Mouse (Mus musculus) limb, embryonic 14.5 days (tissue): Measurements from ENCODE around the gene Grip1. TPM values are rescaled to one million over a fixed set of nuclear protein-coding genes. Genes with fewer than 3 reads are reported as not detected.

ENCODE experiments used
- ATAC-seq: fragments of 200-750 bp; cut with Nextera tagmentation; 2 replicates; pipeline ENCODE4 v1.8.0; 2017; ENCODE audit warnings: low read depth, moderate number of reproducible peaks, moderate TSS enrichment; ENCODE audit not compliant: low FRiP score
- DNase-seq: peaks from one replicate; pipeline ENCODE4 v3.0.0-alpha.2; 2015; ENCODE audit warnings: low spot score
- H3K27ac ChIP-seq: fragments of 300-500 bp; sonication (generic); replicated peaks from 2 replicates; pipeline ENCODE4 v1.5.1; 2014; ENCODE audit warnings: low read depth, mild to moderate bottlenecking, low read length, moderate library complexity, mixed read lengths
- H3K27me3 ChIP-seq: fragments of 300-500 bp; sonication (generic); 2 replicates; pipeline ENCODE4 v1.6.1; 2014; ENCODE audit warnings: low read length, mixed read lengths; ENCODE audit not compliant: control insufficient read depth, insufficient read depth
- H3K36me3 ChIP-seq: fragments of 300-500 bp; sonication (generic); 2 replicates; pipeline ENCODE4 v1.6.1; 2014; ENCODE audit warnings: mild to moderate bottlenecking, low read length, moderate library complexity, mixed read lengths; ENCODE audit not compliant: control insufficient read depth, insufficient read depth
- H3K4me1 ChIP-seq: fragments of 300-500 bp; sonication (generic); 2 replicates; pipeline ENCODE4 v1.6.1; 2014; ENCODE audit warnings: antibody characterized with exemption, low read length, mixed read lengths; ENCODE audit not compliant: control insufficient read depth, insufficient read depth
- H3K4me2 ChIP-seq: fragments of 300-500 bp; sonication (generic); replicated peaks from 2 replicates; pipeline ENCODE4 v1.6.1; 2014; ENCODE audit warnings: low read depth, mild to moderate bottlenecking, low read length, moderate library complexity; ENCODE audit not compliant: severe bottlenecking
- H3K4me3 ChIP-seq: fragments of 300-500 bp; sonication (generic); replicated peaks from 2 replicates; pipeline ENCODE4 v1.5.1; 2014; ENCODE audit warnings: low read length
- H3K9ac ChIP-seq: fragments of 300-500 bp; sonication (generic); 2 replicates; pipeline ENCODE4 v1.6.1; 2014; ENCODE audit warnings: mild to moderate bottlenecking, low read depth, low read length, moderate library complexity; ENCODE audit not compliant: severe bottlenecking
- H3K9me3 ChIP-seq: fragments of 300-500 bp; sonication (generic); 2 replicates; pipeline ENCODE4 v1.6.1; 2016; ENCODE audit warnings: low read length; ENCODE audit not compliant: control insufficient read depth
- POLR2A ChIP-seq: fragments of 200-500 bp; IDR thresholded peaks from 2 replicates; pipeline ENCODE4 v1.8.0; 2012; ENCODE audit warnings: inconsistent platforms, mild to moderate bottlenecking, moderate library complexity, borderline replicate concordance; ENCODE audit not compliant: insufficient read depth, insufficient read length; ENCODE audit errors: extremely low read depth
- WGBS: fragments of 180-500 bp; shearing (Covaris S2); extraction: QIAGEN DNeasy Blood & Tissue Kit; methylation state at CpG from one replicate; pipeline ENCODE4 v1.1.7; 2014; 5-methylcytosine and 5-hydroxymethylcytosine counted together
- polyA plus RNA-seq, 2 experiments: library from polyadenylated mRNA; depleted of rRNA in 1 of 2; stranded (reverse) in 1 of 2; unstranded in 1 of 2; fragments of >200 nt; fragmentation: Nextera tagmentation in 1 of 2; extraction: Ambion mirVana in 1 of 2; gene quantifications; 2 replicates each; pipeline versions ENCODE4 v1.2.1 to v1.2.3; 2012 to 2014

The Grip1 gene
- polyA plus RNA-seq, 2 experiments: 5.9 to 7.6 TPM

- Histone ChIP-seq H3K4me2 (no peak overlapping the region), H3K9me3 (no peaks in the 10 kb centered on the region), H3K27ac (no peak overlapping the region), H3K4me1 (no peaks in the 10 kb centered on the region), H3K27me3 (no peaks in the 10 kb centered on the region), H3K36me3 (no peaks in the 10 kb centered on the region), H3K9ac (no peak overlapping the region), H3K4me3 (no peak overlapping the region)
- DNase-seq (peak; percentile 68), ATAC-seq (no peak)
- 54% methylated on average over 4 of the region's 4 CpGs for WGBS
- TF ChIP-seq POLR2A: no peak
Observed at GRCm38 (mm10) chr10:119705348-119705747, 251.7 kb downstream of the Grip1 start.

GRCm38 (mm10) chr10:119706281-119706680, 252.7 kb downstream of the Grip1 start:
- ATAC-seq: no peak
- 78% methylated on average over 4 of the region's 4 CpGs for WGBS
- Histone ChIP-seq H3K9me3 (no peaks in the 10 kb centered on the region), H3K27me3 (no peaks in the 10 kb centered on the region), H3K4me1 (no peaks in the 10 kb centered on the region), H3K4me3 (no peak overlapping the region), H3K27ac (no peak overlapping the region), H3K4me2 (no peak overlapping the region), H3K9ac (no peak overlapping the region), H3K36me3 (no peaks in the 10 kb centered on the region)
- no peak for DNase-seq
- no peak for TF ChIP-seq POLR2A

- H3K4me3 ChIP-seq: no peak overlapping the region
- no peak overlapping the region for H3K9ac ChIP-seq
- TF ChIP-seq POLR2A: no peak
- no peaks in the 10 kb centered on the region for H3K4me1 ChIP-seq
- H3K9me3 ChIP-seq: no peaks in the 10 kb centered on the region
- H3K27ac ChIP-seq: no peak overlapping the region
- H3K27me3 ChIP-seq: no peaks in the 10 kb centered on the region
- H3K36me3 ChIP-seq: no peaks in the 10 kb centered on the region
- DNase-seq (no peak), ATAC-seq (no peak)
- H3K4me2 ChIP-seq: no peak overlapping the region
- 88% methylated on average over 10 of the region's 10 CpGs for WGBS
Observed at GRCm38 (mm10) chr10:119706983-119707382, 253.4 kb downstream of the Grip1 start.

- H3K4me3 ChIP-seq: no peak overlapping the region
- TF ChIP-seq POLR2A: no peak
- no peaks in the 10 kb centered on the region for H3K27me3 ChIP-seq
- H3K9me3 ChIP-seq: no peaks in the 10 kb centered on the region
- no peaks in the 10 kb centered on the region for H3K36me3 ChIP-seq
- no peak overlapping the region for H3K27ac ChIP-seq
- H3K9ac ChIP-seq: no peak overlapping the region
- ATAC-seq (no peak), DNase-seq (no peak)
- no peak overlapping the region for H3K4me2 ChIP-seq
- 72% methylated on average over 3 of the region's 3 CpGs for WGBS
- H3K4me1 ChIP-seq: no peaks in the 10 kb centered on the region
Observed at GRCm38 (mm10) chr10:119721887-119722286, 268.3 kb downstream of the Grip1 start.

- Histone ChIP-seq H3K4me2 (no peak overlapping the region), H3K4me1 (no peaks in the 10 kb centered on the region), H3K36me3 (no peaks in the 10 kb centered on the region), H3K27ac (no peak overlapping the region), H3K27me3 (no peaks in the 10 kb centered on the region), H3K9me3 (no peaks in the 10 kb centered on the region), H3K4me3 (no peak overlapping the region), H3K9ac (no peak overlapping the region)
- no peak for TF ChIP-seq POLR2A
- WGBS: 45% methylated on average over 2 of the region's 2 CpGs
- DNase-seq (no peak), ATAC-seq (no peak)
Observed at GRCm38 (mm10) chr10:119722471-119722870, 268.8 kb downstream of the Grip1 start.

- DNase-seq (no peak), ATAC-seq (no peak)
- TF ChIP-seq POLR2A: no peak
- 58% methylated on average over 9 of the region's 9 CpGs for WGBS
- Histone ChIP-seq H3K36me3 (no peaks in the 10 kb centered on the region), H3K9me3 (no peaks in the 10 kb centered on the region), H3K4me2 (no peak overlapping the region), H3K9ac (no peak overlapping the region), H3K27ac (no peak overlapping the region), H3K27me3 (no peaks in the 10 kb centered on the region), H3K4me1 (no peaks in the 10 kb centered on the region), H3K4me3 (no peak overlapping the region)
Observed at GRCm38 (mm10) chr10:119723671-119724070, 270.0 kb downstream of the Grip1 start.
